Mouse (Mus musculus): ENCODE measurements around the gene Slc9c1.
"Not testable (repeated sequence)": the region's sequence is repeated elsewhere in the genome, so short reads cannot be mapped to it uniquely, and the experiment has no call there.

Slc9c1 gene

DNA sequence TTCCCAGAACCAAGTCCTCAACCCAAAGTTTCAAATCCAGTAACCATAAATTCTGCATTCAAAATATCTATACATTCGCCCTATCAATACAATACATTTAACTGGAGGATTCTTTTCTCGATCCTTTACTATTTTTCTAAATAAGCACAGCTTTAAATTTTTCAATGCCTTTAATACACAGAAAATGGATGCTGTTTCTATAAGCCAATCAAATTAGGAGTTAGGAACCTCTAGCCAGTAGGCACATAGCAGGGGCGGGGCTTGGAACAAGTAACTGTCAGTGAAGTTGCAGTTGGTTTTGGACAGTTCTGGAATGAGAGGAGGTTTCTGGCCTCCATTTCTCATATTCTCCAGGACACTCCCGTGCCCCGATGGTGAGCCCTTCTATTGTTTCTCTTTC lies at the start of gene Slc9c1:
Gene Slc9c1 (plus strand): TSS at position 301 of the 400 bp plus-strand sequence.
- DNase-seq: no peak

DNA sequence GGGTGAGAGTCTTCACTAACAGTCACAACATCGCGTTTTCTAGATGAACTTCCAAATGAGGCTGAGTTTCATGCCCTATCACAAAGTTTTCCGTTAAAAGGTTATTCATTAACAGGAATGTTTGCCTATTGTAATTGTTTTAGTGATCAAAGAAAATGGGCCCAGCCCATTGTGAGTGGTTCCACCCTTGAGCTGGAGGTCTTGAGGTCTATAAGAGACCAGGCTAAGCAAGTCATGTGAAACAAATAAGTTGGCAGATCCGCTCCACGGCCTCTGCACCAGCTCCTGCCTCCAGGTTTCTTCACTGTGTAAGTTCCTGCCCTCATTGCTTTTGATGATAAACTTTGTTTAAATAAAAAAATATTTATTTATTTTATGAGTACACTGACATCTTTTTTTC lies 42.2 kb upstream of the Slc9c1 start, which contains the start of gene Gm609:
Gene Gm609 (minus strand): TSS at position 43 of the 400 bp plus-strand sequence.
- no peak for DNase-seq

DNA sequence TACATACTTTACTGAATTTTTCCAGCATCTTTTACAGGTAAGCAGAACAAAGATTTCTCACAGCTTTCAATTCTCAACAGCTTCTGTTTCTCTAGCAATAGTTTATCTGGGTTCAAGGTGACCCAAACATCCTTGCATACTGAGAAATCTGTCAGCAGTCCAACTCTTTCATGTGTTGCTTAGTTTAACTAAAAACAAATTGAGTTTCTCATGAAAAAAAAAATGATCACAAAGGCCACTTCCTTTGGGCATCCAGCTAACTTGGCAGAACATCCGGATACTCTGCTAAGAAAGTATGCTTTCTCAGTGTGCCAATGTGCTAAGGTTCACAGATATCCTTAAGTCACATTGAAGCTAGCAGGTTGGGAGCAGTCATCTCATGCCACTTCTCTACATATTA lies 39.8 kb upstream of the Slc9c1 start:
- no peak for DNase-seq

DNA sequence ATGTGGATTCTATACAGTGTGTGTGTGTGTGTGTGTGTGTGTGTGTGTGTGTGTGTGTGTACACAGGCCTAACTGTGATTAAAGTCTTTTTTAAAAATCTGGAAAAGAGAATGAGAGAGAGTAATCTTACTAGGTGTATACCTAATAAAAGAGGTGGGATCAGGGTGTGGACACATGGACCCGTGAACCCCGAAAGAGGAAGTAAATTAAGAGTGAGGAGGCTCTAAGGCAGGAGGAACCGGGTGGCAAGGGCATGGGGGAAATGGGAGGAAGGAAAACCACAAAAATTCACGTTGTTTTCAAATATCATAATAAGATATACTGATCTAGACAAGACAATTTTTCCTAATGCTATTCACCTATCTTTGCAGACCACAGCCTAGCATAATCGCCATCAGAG lies 9.6 kb upstream of the Slc9c1 start:
- DNase-seq: no peak

DNA sequence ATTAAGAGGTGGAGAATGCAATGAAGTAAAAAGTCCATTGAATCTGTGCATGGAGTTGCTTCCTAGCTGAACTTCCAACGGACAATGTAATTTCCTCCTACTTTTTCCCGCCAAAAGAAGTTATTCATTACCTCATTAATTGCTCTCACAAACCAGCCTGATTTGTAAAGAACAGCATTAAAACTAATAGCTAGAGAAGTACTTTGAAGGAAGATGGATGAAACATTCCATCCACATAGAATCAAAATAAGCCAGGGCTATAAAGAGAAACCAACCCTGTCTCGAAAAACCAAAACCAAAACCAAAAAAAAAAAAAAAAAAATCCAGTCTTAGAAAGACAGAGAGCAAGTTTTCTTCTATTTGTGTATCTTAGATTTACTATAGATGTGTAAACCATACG lies 3.2 kb upstream of the Slc9c1 start, which contains the start of gene Gm17783:
Gene Gm17783 (minus strand): TSS at position 101 of the 400 bp plus-strand sequence.
- DNase-seq: no peak

DNA sequence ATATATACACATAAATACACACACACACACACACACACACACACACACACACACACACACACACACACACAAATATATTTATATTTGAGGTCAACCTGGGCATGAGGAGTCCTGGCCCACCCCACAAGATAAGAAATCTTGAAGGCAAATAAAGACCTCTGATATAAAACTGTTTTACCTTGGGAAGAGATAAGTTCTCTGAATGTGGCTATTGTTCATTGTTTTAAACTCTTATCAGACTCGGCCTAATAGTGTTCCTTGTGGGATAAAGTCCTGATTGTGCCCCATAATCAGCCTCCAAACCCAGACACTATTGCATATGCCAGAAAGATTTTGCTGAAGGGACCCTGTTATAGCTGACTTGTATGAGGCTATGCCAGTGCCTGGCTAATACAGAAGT lies 3.2 kb downstream of the Slc9c1 start:
- DNase-seq: not testable (repeated sequence)

DNA sequence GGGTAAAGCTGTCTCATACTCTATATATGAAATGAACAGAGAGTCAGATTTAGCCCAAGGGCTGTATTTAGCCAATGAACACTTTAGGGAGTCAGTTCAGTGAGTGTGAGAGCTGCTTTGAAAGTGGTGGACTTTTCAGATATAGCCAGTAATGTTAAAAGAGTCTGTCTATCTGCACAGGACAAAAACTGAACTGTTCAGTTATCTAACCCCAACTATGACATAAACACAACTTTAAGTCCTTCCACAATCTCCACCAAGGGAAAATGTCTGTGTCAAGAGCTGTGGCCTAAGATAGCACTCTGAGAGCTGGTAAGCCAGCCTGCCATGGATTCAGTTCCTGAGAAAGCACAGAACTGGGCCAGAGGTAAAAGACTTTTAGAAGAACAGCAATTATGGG lies 7.0 kb downstream of the Slc9c1 start:
- no peak for DNase-seq

DNA sequence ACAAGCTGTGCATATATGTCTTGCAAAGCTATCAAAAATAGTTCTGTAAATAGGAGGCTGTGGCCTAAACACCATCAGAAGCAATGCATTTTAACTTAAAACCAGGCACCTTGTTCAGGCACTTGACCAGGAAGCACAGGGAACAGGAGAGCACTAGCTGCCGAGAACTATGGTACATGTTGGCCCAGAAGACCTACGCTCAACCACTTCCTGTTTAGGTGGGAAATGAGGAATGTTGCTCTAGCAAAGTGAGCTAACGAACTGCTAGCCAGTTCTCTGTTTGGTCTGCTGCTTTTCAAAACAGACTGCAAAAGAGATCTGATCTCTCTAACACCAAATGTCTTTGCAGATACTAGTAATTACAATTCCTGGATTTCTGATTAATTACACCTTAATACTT lies 9.2 kb downstream of the Slc9c1 start:
- no peak for DNase-seq

DNA sequence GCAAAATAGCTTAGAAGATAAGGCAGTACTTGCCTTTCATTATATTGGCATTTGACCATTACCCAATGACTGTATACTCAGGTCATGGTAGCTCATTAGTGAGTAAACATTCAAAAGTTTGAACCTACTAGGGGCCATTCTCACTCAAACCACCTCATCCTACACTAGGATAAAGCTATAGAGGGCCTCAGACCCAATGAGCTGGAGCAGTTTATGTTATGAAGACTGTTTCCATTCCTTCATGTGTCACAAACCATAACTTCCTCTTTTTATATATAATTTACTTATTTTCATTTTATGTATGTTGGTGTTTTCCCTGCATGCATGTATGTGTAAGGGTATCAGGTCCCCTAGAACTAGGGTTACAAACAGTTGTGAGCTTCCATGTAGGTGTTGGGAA lies 12.9 kb downstream of the Slc9c1 start:
- DNase-seq: no peak

DNA sequence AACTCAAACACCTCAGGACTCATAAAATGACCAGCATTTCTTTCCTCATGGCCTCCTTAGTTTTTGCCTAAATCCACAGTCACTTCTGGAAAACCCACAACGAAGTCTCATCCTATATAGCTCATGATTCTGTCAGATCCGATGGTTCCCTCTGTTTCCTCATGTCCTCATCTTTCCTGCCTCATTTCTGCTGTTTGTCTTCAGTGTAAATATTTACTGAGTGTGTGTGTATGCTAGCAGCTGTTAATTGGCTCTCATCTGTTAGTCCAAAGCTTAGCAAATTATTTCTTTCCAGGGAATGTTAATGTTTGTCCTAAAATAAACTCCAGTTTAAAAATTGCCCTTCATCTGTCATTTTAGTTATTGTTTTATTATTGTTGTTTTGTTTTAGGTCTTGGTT lies 16.5 kb downstream of the Slc9c1 start:
- no peak for DNase-seq

DNA sequence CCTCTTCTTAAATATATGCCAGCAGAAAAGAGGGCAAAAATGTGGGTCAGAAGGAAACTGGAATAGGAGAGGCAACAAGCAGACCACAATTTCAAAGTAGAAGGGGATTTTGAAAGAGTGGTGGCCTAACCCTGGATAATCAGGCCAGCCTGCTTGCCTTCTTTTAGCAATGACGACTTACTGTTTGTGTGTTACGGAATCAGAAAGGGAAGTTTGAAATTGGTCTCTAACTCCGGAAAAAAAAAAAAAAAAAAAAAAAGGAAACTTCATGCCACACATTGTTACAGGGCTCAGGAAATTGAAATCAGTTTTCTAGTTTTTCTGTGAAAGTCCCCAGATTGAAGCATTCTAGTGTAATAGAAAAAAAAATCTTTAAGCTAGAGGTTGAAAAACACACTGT lies 26.6 kb downstream of the Slc9c1 start:
- no peak for DNase-seq

DNA sequence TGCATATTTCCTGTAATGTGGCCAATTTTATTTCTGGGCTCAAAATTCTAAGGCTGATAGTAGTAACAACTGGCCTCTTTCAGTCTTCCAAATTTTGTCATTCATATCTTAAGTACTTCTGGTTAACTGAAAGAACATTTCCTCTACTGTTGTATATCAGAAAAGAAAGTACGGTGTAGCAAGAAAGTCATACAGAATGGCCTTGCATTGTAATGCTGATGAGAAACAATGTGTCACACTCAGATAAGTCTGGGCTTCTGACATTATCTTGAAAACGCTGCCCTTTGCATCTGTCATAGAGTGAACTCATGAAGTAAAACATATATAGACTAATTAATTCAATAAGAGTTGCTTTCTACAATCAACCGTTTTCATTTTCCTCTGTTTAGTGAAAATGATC lies 37.2 kb downstream of the Slc9c1 start:
- DNase-seq: no peak

DNA sequence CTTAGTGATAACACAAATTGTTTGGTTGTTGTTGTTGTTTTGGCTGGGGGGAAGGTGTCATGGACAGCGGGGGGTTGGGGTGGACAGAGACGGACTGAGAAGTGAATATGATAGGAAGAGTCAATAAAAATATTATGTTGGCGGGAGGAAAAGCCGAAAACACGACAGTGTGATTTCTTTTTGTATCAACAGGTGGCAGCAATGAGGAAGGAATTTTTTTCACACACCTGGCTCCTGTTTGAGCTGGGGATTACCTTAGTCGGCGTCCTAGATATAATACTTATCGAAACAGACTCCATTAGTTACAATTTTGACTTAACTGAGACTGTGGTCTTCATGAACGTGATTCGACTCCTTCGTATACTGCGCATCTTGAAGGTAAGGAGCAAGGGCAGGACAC lies 44.8 kb downstream of the Slc9c1 start:
- DNase-seq: no peak

DNA sequence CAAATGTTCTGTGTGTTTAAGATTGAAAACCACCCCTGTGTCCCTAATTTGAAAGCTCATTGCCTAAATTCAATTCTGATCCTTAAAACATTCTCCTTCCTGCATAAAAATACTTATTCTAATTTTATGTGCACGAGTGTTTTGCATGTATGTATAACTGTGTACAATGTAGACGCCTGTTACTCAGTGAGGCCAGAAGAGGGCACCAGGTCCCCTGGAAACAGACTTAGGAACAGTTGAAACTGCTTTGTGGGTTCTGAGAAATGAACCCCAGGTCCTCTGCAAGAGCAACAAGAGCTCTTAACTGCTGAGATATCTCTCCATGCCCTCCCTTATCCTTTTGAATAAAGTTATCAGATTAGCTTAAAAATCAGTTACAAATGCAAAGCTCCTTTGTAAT lies 47.4 kb downstream of the Slc9c1 start:
- peak; percentile 22 for DNase-seq

DNA sequence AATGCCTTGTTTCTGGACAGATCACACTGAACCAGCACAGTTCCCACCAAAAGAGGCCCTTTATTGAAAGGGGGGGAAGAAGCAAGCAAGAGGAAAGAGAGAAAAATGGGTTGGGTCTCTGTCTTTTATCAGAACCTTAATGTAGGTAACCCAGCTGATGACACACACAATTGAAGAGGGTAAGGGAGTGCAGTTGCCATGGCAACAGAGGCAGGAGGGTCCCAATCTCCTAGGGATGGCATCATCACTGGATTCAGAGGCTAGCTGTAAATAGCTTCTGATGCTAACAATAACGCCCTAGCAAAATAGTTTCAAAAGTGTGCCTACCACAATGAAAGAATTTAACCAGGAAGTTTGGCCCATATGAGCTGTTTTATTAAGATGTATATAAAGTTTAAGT lies 58.5 kb downstream of the Slc9c1 start:
- no peak for DNase-seq

DNA sequence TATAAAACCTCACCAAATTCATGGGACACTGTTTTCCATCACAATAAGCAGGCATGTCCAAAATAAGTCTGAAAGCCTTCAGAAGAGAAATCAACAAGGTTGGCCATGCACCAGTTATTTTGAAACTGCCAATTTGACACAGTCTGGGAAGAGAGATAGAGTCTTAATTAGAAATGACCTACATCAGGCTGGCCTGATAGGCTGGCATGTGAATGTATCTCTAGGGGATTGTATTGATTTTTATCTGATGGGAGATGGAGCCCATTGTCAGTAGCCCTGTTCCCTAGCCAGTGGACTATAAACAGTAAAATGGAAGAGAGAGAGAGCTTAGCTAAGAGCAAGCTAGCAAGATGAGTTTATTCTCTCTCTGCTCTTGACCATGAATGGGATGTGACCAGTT lies 60.4 kb downstream of the Slc9c1 start:
- no peak for DNase-seq

DNA sequence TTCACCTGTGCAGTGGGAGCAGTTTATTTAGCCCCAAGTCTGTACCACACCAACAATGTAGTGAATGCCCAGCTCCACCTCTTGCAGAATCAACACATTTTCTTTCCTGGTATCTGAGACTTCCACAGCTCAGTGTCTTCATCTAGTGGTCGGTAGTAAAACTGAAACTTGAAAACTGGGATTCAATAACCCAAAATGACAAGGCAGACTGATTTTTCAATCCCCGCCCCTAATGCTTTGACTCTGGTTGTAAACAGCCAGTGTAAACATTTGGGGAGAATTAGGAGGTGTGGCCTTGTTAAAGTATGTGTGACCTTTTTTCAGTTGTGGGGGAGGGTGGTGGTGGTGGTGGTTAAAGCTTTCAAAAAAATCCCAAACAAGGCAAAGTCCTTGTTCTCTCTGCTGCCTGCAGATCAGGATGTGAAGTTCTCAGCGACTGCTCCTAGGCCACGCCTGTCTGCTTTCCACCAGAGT lies 73.4 kb downstream of the Slc9c1 start:
- peak; percentile 59 for DNase-seq

DNA sequence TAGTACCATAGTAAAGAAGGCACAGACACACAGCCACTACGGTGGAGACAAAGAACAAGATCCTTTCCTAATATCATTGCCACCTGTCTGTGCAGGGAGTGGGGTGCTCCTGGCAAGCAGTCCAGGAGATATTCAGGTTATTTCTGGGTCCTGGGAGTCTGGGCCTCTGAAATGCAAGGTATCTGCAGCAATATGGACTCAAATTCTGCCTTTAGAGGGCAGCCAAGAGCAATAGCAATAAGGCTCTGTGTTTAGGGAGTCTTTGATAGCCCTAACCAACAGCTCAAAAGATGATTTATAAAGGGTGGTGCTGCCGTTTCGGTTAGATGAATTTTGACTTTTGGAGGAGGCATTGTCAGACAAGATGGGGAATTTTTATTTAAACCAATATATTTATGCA lies 74.2 kb downstream of the Slc9c1 start:
- peak; percentile 52 for DNase-seq

DNA sequence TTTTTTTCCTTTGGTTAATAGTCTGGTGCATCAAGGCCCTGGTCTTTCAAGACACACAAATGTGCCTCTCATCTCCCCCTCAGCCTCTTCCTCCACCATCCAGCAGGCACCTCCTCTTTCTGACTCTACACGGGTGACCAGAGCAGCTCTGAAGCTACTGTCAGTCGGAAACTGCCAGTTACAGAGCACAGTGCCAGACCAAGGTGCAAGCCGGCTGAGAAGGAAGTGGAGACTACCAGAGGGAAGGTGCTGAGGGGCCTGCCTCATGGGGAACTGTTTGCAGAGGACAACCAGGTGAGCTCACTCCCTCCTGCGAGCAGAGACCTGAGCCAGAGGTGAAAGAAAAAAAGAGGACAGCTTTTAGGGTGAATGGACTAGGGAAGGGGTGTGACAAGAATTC lies 75.2 kb downstream of the Slc9c1 start, which contains the start of gene Gcsam:
Gene Gcsam (plus strand): TSS at position 114 of the 400 bp plus-strand sequence.
- no peak for DNase-seq

DNA sequence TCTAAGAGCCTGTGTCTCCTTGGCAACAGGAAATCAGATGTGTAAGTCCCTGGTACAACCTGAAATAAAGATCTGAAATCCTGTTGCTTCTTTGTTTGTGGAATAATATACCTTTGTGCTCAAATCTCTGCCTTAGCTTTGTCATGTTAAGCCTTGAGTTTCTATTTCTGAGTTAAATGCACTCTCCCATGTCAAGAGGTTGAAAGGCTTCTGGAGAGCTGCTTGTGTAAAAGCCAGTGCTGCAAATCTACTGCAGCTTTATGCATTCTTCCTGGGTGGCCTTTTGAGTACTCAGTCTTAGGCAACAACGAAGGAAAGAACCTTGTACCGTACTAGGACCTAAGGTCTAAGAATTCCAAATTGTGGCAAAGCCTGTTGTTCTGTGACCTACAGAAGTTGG lies 78.1 kb downstream of the Slc9c1 start:
- DNase-seq: no peak

DNA sequence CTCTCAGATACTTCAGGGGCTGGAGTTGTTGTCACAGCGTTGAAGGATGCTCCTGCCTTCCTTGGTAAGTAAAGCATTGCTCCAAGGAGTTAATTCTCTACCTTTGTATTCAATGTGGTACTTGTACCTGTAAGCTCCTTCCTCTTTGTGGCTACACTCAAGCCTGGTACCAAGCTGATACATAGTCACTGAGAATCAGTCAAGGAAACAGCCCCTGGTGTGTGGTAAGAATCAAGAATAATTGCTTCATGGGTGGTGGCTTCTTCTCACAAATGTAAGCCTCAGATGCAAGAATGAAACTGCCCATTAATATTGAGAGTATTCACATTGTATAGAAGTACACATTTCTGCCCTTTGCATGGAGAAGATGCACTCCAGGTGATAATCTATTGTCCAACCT lies 80.8 kb downstream of the Slc9c1 start:
- DNase-seq: no peak

DNA sequence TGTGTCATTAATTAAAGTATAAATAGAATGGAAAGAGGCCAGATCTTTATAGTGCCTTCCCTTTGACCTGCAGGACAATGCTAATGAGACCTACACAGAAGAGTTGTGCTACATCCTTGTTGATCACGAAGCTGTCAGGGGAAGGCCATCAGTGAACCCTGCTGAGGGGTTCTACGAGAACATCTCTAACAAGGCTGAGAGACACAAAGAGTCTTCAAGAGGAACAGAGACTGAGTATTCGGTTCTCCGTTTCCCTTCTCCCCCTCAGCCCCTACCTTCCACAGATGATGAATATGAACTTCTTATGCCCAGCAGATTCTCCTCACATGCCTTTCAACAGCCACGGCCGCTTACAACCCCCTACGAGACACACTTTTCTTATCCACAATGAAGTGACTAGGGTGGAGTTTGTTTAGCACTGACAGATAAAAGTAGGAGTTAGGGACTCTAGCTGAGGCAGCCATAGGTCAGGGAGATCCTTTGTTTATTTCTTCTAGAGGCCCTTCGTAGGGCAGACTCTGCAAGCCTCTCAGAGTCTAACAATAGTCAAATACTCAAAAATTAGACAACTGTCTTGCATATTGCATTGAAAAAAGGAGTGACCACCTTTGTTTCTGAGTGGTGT lies 84.8 kb downstream of the Slc9c1 start:
- no peak for DNase-seq

DNA sequence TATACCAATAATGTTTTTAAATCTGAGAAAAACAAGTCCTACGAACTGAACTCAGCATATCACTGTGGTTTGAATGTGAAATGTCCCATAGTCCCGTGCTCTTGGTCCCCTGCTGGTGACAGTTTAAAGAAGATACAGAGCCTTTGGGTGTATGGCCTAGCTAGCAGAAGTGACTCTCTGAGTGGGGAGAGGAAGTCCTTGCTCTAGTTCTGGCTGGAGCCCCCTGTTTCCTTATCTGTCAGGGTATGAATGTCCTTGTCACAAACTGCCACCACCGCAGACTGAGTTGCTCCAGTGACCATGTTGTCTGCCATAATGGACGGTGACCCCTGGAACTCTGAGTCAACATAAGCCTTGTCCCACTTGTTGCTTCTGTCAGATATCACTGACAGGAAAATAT lies 88.1 kb downstream of the Slc9c1 start:
- DNase-seq: no peak

DNA sequence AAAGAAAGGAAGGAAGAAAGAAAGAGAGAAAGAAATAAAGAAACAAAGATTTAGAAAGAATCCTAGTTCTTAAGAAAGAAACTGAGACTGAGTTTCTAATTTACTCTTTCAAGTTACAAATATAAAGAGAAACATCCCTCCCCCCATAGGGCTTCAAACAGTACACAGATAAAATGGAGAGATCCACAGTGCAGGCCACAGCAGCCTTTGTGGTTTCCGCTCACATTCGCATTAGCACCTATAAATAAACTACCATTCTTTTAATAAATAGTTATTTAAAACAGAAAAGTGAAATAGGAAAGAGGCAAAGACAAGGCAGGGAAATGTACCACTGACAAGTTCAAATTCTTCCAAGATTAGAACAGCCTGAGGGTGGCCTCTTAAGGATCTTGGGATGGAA lies 89.7 kb downstream of the Slc9c1 start:
- no peak for DNase-seq

DNA sequence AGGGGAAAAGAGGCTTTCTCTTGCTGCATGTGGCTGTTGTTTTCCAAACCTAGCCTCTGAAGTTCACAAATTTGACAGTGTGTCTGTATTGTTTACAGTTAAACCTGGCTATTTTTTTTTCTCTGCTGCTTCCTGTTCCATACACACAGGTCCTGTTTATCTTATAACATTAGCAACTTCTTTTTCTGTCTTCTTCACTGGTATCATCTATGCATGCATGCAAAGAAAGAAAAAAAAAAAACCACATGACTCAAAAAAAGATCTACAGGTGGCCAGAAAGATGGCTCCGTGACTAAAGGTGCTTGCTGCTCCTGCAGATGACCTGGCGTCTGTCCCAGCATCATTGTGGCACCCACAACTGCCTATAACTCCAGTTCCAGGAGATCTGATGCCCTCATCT lies 90.2 kb downstream of the Slc9c1 start:
- DNase-seq: no peak
